In genomic region chr10:42144176-42144575, GRCm38 (mm10) we compare ENCODE assay signal across 19 mouse cellular contexts.
DNase-seq lines count a peak whose midpoint lies in the region; ATAC-seq lines count a peak whose summit lies in the region.
"Had no signal": no experiment of that assay in that cellular context is flagged by ENCODE, and none has a peak within 500 bp of the region (broad histone marks: within the 10 kb centered on the region; RNA-seq: fewer than 3 reads in every experiment).

No protein-coding gene starts in this region.

- intact Hi-C loops in left cerebral cortex, postnatal 25 days (cut with DNase I): no loop called here

- H3K4me1 ChIP-seq in kidney, embryonic 15.5 days: peaks cover 9% of the 10 kb centered on the region
- H3K4me1 ChIP-seq: embryonic facial prominence, embryonic 12.5 days; forebrain, embryonic 15.5 days; heart, embryonic 12.5 days; hindbrain, embryonic 10.5 days had no signal

- peak overlapping the region; percentile 45; the same call in 1 of the 2 replicates for H3K27ac ChIP-seq in kidney, embryonic 15.5 days
- H3K27ac ChIP-seq: embryonic facial prominence, embryonic 12.5 days; forebrain, embryonic 15.5 days; heart, adult 2 months; hindbrain, embryonic 10.5 days; hindbrain, embryonic 14.5 days had no signal

- no peaks in the 10 kb centered on the region for H3K9me3 ChIP-seq in kidney, embryonic 15.5 days (replicated peaks)
- H3K9me3 ChIP-seq: embryonic facial prominence, embryonic 12.5 days; forebrain, embryonic 15.5 days; heart, embryonic 12.5 days; hindbrain, embryonic 10.5 days had no signal

- DNase-seq in kidney, adult 8-10 months: no peak
- DNase-seq in left cerebral cortex, postnatal 25 days (ENCODE audit: low spot score in 2 of 2): peak; percentile 10 to 53
- DNase-seq in left cerebral cortex, adult 11 months (ENCODE audit: low spot score): no peak
- DNase-seq in right cerebral cortex, adult 18-20 months: peak; percentile 49
- DNase-seq in right cerebral cortex, postnatal 4 days: no peak
- no peak for DNase-seq in adrenal gland, postnatal 4 days (ENCODE audit: low spot score in 2 of 2)
- DNase-seq: adrenal gland, adult 2 months; adrenal gland, postnatal 25 days; cerebellum, adult 11-12 months; cerebellum, adult 9-10 months; cerebellum, postnatal 25 days; gastrocnemius, postnatal 36 days; heart, adult 2 months had no signal

- no peak overlapping the region for H3K9ac ChIP-seq in kidney, embryonic 15.5 days
- H3K9ac ChIP-seq: embryonic facial prominence, embryonic 12.5 days; forebrain, embryonic 15.5 days; heart, embryonic 12.5 days; hindbrain, embryonic 14.5 days had no signal

- WGBS in kidney, embryonic 15.5 days: 14% methylated on average over 2 of the region's 2 CpGs

- ATAC-seq in kidney, embryonic 15.5 days (replicated peaks; ENCODE audit: low FRiP score): no peak
- ATAC-seq: forebrain, embryonic 15.5 days had no signal

- no peak overlapping the region for H3K4me3 ChIP-seq in kidney, embryonic 15.5 days (replicated peaks)
- H3K4me3 ChIP-seq: embryonic facial prominence, embryonic 12.5 days; forebrain, embryonic 15.5 days; heart, adult 2 months; heart, embryonic 12.5 days; hindbrain, embryonic 10.5 days had no signal

- no peak overlapping the region for H3K4me2 ChIP-seq in kidney, embryonic 15.5 days
- H3K4me2 ChIP-seq: embryonic facial prominence, embryonic 12.5 days; forebrain, embryonic 15.5 days; heart, embryonic 12.5 days; hindbrain, embryonic 14.5 days had no signal

- no peaks in the 10 kb centered on the region for H3K27me3 ChIP-seq in kidney, embryonic 15.5 days
- H3K27me3 ChIP-seq: embryonic facial prominence, embryonic 12.5 days; forebrain, embryonic 15.5 days; heart, embryonic 12.5 days had no signal

- no peaks in the 10 kb centered on the region for H3K36me3 ChIP-seq in kidney, embryonic 15.5 days
- H3K36me3 ChIP-seq: embryonic facial prominence, embryonic 12.5 days; forebrain, embryonic 15.5 days; heart, embryonic 12.5 days; hindbrain, embryonic 10.5 days had no signal

Comparison
In these comparisons a context has a peak if more than half of its experiments do, and no peak if none do; other contexts are left out.
1. DNase-seq: peak in left cerebral cortex, postnatal 25 days (2 of 2) and right cerebral cortex, adult 18-20 months (single experiment); none in kidney, adult 8-10 months (0 of 2), left cerebral cortex, adult 11 months (single experiment), right cerebral cortex, postnatal 4 days (single experiment) and adrenal gland, postnatal 4 days (0 of 2).